Mouse (Mus musculus) Patski (cell line): ENCODE measurements around the gene Smarcd1. TPM values are rescaled to one million over a fixed set of nuclear protein-coding genes. Genes with fewer than 3 reads are reported as not detected.
"Not testable (repeated sequence)": the region's sequence is repeated elsewhere in the genome, so short reads cannot be mapped to it uniquely, and the experiment has no call there.

Experiments used
- ATAC-seq: fragments of 100-300 bp; one replicate; pipeline ENCODE4 v1.8.0; 2021
- CTCF ChIA-PET: fragments of 350-600 bp; sonication (Branson Sonifier 250); formaldehyde crosslinking; loops from one replicate; lab custom pipeline; 2022; ENCODE audit warnings: inconsistent platforms; lab: Charles Lee
- POLR2A ChIA-PET: fragments of 350-600 bp; sonication (Branson Sonifier 250); formaldehyde crosslinking; loops from one replicate; lab custom pipeline; 2022; ENCODE audit warnings: antibody characterized with exemption, inconsistent platforms; lab: Charles Lee
- DNase-seq: peaks from one replicate; pipeline ENCODE4 v3.0.0-alpha.2; 2011; ENCODE audit warnings: low read depth, low spot score
- H3K27me3 ChIP-seq: fragments of 371-371 bp; one replicate; pipeline ENCODE4 v1.5.1; 2021
- CTCF ChIP-seq: fragments of 100-300 bp; IDR thresholded peaks from one replicate; pipeline ENCODE4 v1.5.1; 2021
- in situ Hi-C: fragments of 300-500 bp; cut with MboI; formaldehyde crosslinking; loops from 3 replicates; pipeline ENCODE4 v1.11.1; 2018; ENCODE audit warnings: low pct_unique_long_range_greater_than_20kb, mixed read lengths
- polyA plus RNA-seq: library from polyadenylated mRNA; unstranded; gene quantifications from one replicate; pipeline ENCODE4 v1.2.3, GENCODE M21; 2021

Gene Smarcd1
- polyA plus RNA-seq, 1 experiment from 2014 or later, result 46.8 TPM

DNA sequence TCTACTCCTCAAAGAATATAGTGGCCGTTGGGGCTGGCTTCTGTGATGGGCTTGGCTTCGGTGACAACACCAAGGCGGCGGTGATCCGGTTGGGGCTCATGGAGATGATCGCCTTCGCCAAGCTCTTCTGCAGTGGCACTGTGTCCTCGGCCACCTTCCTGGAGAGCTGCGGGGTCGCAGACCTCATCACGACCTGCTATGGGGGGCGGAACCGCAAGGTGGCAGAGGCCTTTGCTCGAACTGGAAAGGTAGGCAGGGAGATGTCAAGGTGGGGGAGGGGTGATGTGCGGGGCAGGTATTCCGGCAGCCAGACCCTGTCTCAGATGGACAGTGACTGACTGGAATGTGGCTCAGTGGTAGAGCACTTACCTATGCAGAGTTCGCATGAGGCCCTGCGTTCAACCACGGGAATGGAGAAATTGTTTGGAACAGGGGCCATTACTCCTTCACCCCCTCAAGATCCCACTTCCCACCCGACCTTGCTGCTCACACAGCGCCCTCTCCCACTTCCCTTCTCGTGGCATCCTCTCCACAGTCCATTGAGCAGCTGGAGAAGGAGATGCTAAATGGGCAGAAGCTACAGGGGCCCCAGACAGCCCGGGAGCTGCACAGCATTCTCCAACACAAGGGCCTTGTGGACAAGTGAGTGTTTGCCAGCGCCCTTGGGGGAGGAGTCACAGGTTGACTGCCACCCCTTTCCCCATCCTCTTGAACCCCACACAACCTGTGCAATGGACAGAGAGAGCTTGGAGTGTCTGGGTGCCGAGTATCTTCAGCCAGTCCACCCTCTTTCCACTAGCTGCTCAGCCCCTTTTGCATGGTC, 20.2 kb downstream of the Smarcd1 start:
- ATAC-seq (no peak), DNase-seq (no peak)
- TF ChIP-seq CTCF, result no peak
- H3K27me3 ChIP-seq, result no peaks in the 10 kb centered on the region
- in situ Hi-C loops, result no loop called here
- ChIA-PET POLR2A (interaction anchor here (1.7 kb wide), 1 partner anchor 10 kb away, joined by 4 read pairs; no protein-coding TSS in a partner anchor), CTCF (interaction anchor here (1.1 to 1.4 kb wide), 2 partner anchors 16 to 84 kb away, joined by 3 read pairs; no protein-coding TSS in a partner anchor)

DNA sequence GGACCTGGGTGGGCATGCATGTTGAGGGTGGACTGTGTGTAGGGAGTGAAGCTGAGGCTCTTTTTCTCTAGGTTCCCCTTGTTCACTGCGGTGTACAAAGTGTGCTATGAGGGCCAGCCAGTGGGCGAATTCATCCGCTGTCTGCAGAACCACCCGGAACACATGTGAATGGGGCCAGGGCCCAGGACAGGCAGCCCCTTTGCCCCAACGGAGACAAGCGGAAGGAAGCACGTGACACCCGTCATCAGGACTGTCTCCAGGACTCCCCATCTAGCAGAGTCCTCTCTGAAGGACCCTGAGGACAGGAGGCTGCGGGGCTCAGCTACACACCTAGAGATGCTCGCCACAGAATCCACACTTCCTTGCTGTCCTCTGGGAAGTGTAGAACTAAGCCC, 21.2 kb downstream of the Smarcd1 start:
- in situ Hi-C loops, result no loop called here
- H3K27me3 ChIP-seq, result no peaks in the 10 kb centered on the region
- no peak for TF ChIP-seq CTCF
- POLR2A ChIA-PET, result interaction anchor here (0.8 to 2.0 kb wide), 5 partner anchors 7 to 22 kb away, joined by 3 to 8 read pairs (median 4); no protein-coding TSS in a partner anchor
- CTCF ChIA-PET, result interaction anchor here (0.9 to 2.0 kb wide), 5 partner anchors 8 to 83 kb away, joined by 3 to 16 read pairs (median 3); partner anchors contain the start of gene Gm17349
- ATAC-seq, result no peak
- DNase-seq, result no peak

DNA sequence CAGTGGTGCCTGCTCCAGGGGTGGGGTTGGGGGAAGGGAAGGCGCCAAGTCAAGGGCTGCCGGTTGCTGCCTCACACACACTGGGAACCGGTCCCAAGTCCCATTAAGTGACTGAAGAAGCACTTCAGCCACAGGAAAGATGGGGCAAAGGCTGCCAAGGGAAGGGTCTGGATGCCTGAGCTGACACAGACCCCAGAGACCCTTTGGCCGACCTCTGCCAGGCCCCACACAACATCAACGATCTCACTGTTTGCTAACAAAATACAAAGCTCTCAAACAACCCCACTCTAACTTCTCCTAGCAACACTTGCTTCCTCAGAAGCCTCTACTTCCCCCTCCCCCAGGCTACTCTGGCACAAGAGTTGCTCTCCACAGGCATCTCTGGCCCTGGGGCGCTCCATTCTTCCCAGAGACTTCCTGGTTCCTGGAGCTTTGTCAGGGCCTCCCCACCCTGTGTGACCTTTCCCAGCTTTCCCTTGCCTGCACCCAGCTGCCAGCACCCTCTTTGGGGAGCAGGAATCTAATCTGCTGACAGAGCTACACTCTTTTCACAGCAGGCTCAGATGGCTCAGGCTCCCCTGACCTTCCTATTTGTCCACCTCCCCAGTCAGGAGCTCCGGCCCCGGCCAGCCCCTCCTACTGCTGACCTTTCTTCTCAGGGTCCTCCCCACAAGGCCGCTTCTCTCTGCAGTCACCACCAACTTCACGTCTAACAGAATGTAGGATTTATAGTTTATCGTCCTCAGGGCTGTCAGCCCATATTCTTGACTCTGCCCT, 21.8 kb downstream of the Smarcd1 start:
- DNase-seq (peak; percentile 31), ATAC-seq (peak; percentile 20)

DNA sequence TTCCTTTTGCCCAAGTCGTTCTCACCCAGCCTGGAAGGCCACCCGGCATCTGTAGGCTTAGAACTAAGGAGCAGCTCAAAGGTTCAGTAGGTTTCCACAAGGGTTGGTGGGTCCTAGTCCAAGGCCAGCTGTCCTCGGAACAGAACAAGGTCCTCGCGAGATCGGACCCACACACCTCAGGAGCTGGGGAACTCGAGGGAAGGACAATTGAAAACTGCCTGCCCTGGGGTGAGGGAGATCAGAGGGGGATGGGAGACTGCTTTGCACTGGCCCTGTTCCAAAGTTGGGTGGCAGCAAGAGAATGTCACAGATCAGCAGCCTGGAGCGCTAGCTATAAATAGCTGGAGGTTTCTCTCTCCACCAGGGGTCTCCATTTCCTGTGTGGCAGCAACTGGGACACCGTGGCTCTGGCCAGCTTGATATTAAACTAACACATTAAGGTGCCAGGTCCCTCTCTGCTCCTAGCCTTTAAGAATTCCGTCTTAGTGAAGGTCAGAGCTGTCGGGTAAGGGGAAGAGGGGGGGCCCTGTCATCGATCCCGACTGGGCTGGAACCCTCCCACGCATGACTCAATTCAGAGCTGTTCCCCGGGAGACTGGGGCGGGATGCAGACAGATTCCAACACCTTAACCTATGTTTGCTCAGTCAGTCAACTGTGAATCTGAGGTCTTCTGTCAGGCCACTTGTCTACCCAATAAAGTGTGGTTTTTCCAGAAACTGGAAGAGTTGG, 22.5 kb downstream of the Smarcd1 start:
- ChIA-PET POLR2A (interaction anchor here (1.0 to 2.0 kb wide), 4 partner anchors 9 to 165 kb away, joined by 3 to 8 read pairs (median 4); no protein-coding TSS in a partner anchor), CTCF (interaction anchor here (0.8 to 3.9 kb wide), 19 partner anchors 9 to 173 kb away, joined by 3 to 22 read pairs (median 4); partner anchors contain the start of gene Gm17349)
- no peaks in the 10 kb centered on the region for H3K27me3 ChIP-seq
- peak; percentile 19 for ATAC-seq
- no peak for TF ChIP-seq CTCF
- DNase-seq, result peak; percentile 57
- in situ Hi-C loops, result loop anchor here (5.0 kb wide), 1 partner anchor 48 kb away; the partner anchor contains the start of gene Cers5

More for the DNA sequence above, 21.8 kb downstream of the Smarcd1 start:
- H3K27me3 ChIP-seq, result no peaks in the 10 kb centered on the region
- POLR2A ChIA-PET, result interaction anchor here (0.5 to 2.0 kb wide), 6 partner anchors 8 to 23 kb away, joined by 3 to 8 read pairs (median 4); no protein-coding TSS in a partner anchor
- CTCF ChIA-PET, result interaction anchor here (0.9 to 3.9 kb wide), 12 partner anchors 9 to 127 kb away, joined by 3 to 22 read pairs (median 4); partner anchors contain the start of gene Gm17349
- in situ Hi-C loops, result no loop called here
- TF ChIP-seq CTCF, result no peak

DNA sequence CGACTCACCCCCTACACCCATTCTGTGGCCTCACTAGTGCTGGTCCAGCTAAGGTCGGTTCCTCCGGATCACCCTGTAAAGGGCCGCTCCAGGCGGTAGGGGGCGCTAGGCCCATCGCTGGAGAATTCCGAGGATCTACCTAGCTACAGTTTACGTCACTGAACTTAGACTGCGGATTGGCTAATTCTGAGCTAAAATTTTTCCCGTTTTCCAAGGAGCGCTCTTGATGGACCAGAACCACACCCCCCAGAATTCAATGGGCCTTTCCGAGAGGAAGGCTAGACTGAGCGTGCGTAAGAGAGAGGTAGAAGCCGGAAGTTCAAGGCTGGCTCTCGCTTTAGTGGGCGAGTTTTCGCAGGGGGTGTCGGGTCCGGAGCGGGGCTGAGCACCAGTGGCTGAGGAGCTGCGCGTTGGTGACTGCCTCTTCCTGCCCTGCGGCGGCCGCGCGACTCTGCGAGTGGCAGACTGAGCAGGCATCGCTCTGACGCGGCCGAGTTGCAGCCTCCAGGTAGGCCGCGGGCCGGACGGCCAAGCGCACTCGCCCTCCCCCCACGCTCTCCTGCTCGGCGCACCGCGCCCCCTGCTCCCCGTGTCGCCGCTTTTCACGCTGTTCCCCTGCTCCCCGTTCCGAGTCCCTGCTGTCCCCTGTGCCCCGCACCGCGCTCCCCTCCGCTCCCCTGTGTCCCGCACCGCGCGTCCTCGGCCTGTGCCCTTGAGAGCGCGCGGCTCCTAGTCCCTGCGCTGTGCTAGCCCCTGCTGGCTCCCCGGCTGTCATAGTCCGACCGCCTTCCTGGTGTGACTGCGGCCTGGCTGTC, 23.6 kb downstream of the Smarcd1 start, which contains the start of gene Cox14:
Gene Cox14 (plus strand): TSS at position 278 of the 815 bp plus-strand sequence.
- CTCF ChIA-PET, result interaction anchor here (0.8 to 3.9 kb wide), 17 partner anchors 11 to 181 kb away, joined by 3 to 22 read pairs (median 4); partner anchors contain the start of gene Gm17349
- H3K27me3 ChIP-seq, result no peaks in the 10 kb centered on the region
- POLR2A ChIA-PET, result interaction anchor here (0.7 to 2.3 kb wide), 4 partner anchors 10 to 164 kb away, joined by 3 to 7 read pairs (median 4); no protein-coding TSS in a partner anchor
- ATAC-seq (peak; percentile 77), DNase-seq (peak; percentile 99)
- in situ Hi-C loops, result loop anchor here (5.0 kb wide), 1 partner anchor 47 kb away; the partner anchor contains the start of gene Cers5
- TF ChIP-seq CTCF, result no peak

DNA sequence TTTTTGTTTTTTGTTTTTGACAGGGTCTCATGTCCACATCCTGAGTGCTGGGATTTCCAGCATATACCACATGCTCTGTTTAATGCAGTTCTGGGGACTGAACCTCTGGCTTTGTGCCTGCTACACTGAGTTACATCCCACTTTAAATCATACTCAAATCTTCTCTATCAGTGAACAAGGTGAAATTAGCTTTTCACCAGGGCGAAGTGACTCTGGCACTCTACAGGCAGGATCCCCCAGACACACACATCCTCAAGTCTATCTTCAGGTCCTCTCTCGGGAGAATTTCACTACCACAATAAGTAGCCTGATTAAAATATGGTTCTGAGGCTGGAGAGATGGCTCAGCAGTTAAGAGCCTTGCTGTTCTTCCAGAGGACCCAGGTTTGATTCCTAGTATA, 24.6 kb downstream of the Smarcd1 start:
- no peaks in the 10 kb centered on the region for H3K27me3 ChIP-seq
- no peak for ATAC-seq
- no peak for TF ChIP-seq CTCF
- ChIA-PET POLR2A (interaction anchor here (0.7 to 2.3 kb wide), 3 partner anchors 11 to 45 kb away, joined by 3 to 7 read pairs (median 5); no protein-coding TSS in a partner anchor), CTCF (interaction anchor here (1.4 to 3.9 kb wide), 5 partner anchors 12 to 92 kb away, joined by 3 to 22 read pairs (median 7); partner anchors contain the start of gene Gm17349)
- DNase-seq, result no peak
- in situ Hi-C loops, result loop anchor here (5.0 kb wide), 1 partner anchor 46 kb away; the partner anchor contains the start of gene Cers5

DNA sequence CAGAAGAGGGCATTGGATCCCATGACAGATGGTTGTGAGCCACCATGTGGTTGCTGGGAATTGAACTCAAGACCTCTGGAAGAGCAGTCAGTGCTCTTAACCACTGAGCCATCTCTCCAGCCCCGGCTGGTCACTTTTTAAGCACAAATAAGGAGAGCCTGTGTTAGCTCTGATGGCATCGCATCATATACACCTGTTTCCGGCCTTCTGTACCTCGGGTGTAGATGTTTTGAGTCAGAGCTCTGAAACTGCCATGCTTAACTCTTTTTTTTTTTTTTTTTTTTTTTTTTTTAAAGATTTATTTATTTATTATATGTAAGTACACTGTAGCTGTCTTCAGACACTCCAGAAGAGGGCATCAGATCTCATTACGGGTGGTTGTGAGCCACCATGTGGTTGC, 25.1 kb downstream of the Smarcd1 start:
- CTCF ChIA-PET, result interaction anchor here (2.2 to 3.9 kb wide), 3 partner anchors 12 to 92 kb away, joined by 6 to 22 read pairs (median 7); partner anchors contain the start of gene Gm17349
- POLR2A ChIA-PET, result interaction anchor here (1.1 to 2.3 kb wide), 3 partner anchors 11 to 45 kb away, joined by 3 to 5 read pairs (median 5); no protein-coding TSS in a partner anchor

DNA sequence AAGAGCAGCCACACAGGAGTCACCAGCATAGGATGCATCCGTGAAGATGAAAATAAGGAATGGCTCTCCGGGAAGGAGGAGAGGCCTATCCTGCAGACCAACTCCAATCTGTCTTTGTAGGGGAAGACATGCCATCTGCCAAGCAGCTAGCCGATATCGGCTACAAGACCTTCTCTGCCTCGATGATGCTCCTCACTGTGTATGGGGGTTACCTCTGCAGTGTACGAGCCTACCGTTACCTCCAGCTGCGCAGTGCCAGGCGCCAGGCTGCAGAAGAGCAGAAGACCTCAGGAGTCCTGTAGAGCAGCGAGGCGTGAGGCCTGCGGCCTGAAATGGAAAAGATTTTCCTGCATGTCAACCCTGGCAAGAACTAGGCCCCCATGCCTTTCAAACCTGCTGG, 25.6 kb downstream of the Smarcd1 start:
- ChIA-PET POLR2A (interaction anchor here (1.1 to 1.4 kb wide), 2 partner anchors 11 to 12 kb away, joined by 3 to 5 read pairs; no protein-coding TSS in a partner anchor), CTCF (interaction anchor here (2.7 to 3.9 kb wide), 2 partner anchors 13 to 21 kb away, joined by 6 to 22 read pairs; partner anchors contain the start of gene Gm17349)
- DNase-seq (no peak), ATAC-seq (no peak)
- TF ChIP-seq CTCF, result no peak
- no peaks in the 10 kb centered on the region for H3K27me3 ChIP-seq
- in situ Hi-C loops, result loop anchor here (5.0 kb wide), 1 partner anchor 45 kb away; the partner anchor contains the start of gene Cers5

More for the DNA sequence above, 25.1 kb downstream of the Smarcd1 start:
- not testable (repeated sequence) for ATAC-seq, DNase-seq, H3K27me3 ChIP-seq
- in situ Hi-C loops, result loop anchor here (5.0 kb wide), 1 partner anchor 45 kb away; the partner anchor contains the start of gene Cers5
